Mouse (Mus musculus) macrophage (primary cell): Measurements from ENCODE around the gene Ppp1r32. TPM values are rescaled to one million over a fixed set of nuclear protein-coding genes. Genes with fewer than 3 reads are reported as not detected.

Source experiments
- H3K27ac ChIP-seq: fragments of 350-480 bp; formaldehyde crosslinking; 2 replicates; pipeline ENCODE4 v1.9.0; 2021
- H3K36me3 ChIP-seq: fragments of 350-480 bp; formaldehyde crosslinking; 2 replicates; pipeline ENCODE4 v1.9.0; 2021; ENCODE audit errors: inconsistent target
- H3K4me3 ChIP-seq: fragments of 350-480 bp; formaldehyde crosslinking; 2 replicates; pipeline ENCODE4 v1.9.0; 2021; ENCODE audit errors: inconsistent target
- H3K79me2 ChIP-seq: fragments of 350-480 bp; formaldehyde crosslinking; 2 replicates; pipeline ENCODE4 v1.9.0; 2021; ENCODE audit errors: inconsistent target
- WGBS: methylation state at CpG from one replicate; pipeline ENCODE4 v1.1.7; 2026; ENCODE audit warnings: inconsistent platforms; ENCODE audit not compliant: missing documents; 5-methylcytosine and 5-hydroxymethylcytosine counted together
- polyA plus RNA-seq: library from polyadenylated mRNA; stranded (reverse); fragments of 250-400 nt; gene quantifications from 3 replicates; pipeline ENCODE4 v1.2.4, GENCODE M21; 2018; ENCODE audit warnings: inconsistent platforms
- total RNA-seq, 78 experiments: library from RNA; depleted of rRNA; stranded (reverse); fragments of 250-400 nt; gene quantifications; 1 replicate in 9 of 78; 2 replicates in 24 of 78; 3 replicates in 43 of 78; 4 replicates in 2 of 78; pipeline ENCODE4 v1.2.4; 2018; ENCODE audit warnings: inconsistent platforms in 56 of 78

The Ppp1r32 gene
- total RNA-seq (2018; cell fraction: chromatin; rRNA removed), result 1 to 10 TPM in 22 of 26 experiments, under 1 TPM in 2, not detected in 2; 0.49 to 2.9 (median 1.7) TPM
- under 1 TPM in 11 of 26 experiments, not detected in 15; 0.05 to 0.19 (median 0.10) TPM for total RNA-seq (2018; cell fraction: cytosol; rRNA removed)
- total RNA-seq (2018; cell fraction: nucleus; rRNA removed), result 1 to 10 TPM in 12 of 26 experiments, under 1 TPM in 11, not detected in 3; 0.36 to 2.2 (median 1.0) TPM
- polyA plus RNA-seq, result 0.19 TPM in 1 of 3 replicates, not detected in the others

- H3K79me2 ChIP-seq, result no peaks in the 10 kb centered on the region
- 60% methylated on average over 6 of the region's 6 CpGs for WGBS
- no peaks in the 10 kb centered on the region for H3K36me3 ChIP-seq
- no peak within 1 kb of the TSS for H3K4me3 ChIP-seq
- no peak within 1 kb of the TSS for H3K27ac ChIP-seq
These were observed at the start of gene Ppp1r32 for GRCm38 (mm10) chr19:10482703-10483102. Gene Ppp1r32 (minus strand): TSS chr19:10482928.

- Histone ChIP-seq H3K27ac (no peak overlapping the region), H3K4me3 (no peak overlapping the region), H3K36me3 (peaks cover 50% of the 10 kb centered on the region), H3K79me2 (peaks cover 77% of the 10 kb centered on the region)
- WGBS, result 100% methylated on average over 1 of the region's 1 CpGs
These were observed 47.4 kb upstream of the Ppp1r32 start for GRCm38 (mm10) chr19:10530082-10530481.

GRCm38 (mm10) chr19:10525910-10526309 is 43.2 kb upstream of the Ppp1r32 start, which contains the start of gene Sdhaf2:
Gene Sdhaf2 (minus strand): TSS chr19:10526142.
- peak within 1 kb of the TSS; percentile 77 for H3K27ac ChIP-seq
- WGBS, result 2% methylated on average over 11 of the region's 11 CpGs

GRCm38 (mm10) chr19:10525106-10525901 is 42.6 kb upstream of the Ppp1r32 start, which contains the start of gene Cpsf7:
Gene Cpsf7 (plus strand): TSS chr19:10525266.
- peaks cover 93% of the 10 kb centered on the region for H3K79me2 ChIP-seq

More at GRCm38 (mm10) chr19:10525910-10526309, 43.2 kb upstream of the Ppp1r32 start, which contains the start of gene Sdhaf2:
- Histone ChIP-seq H3K36me3 (peaks cover 14% of the 10 kb centered on the region; the same call in 1 of the 2 replicates), H3K4me3 (peak within 1 kb of the TSS; percentile 99), H3K79me2 (peaks cover 93% of the 10 kb centered on the region)

GRCm38 (mm10) chr19:10524784-10525105 is 42.0 kb upstream of the Ppp1r32 start:
- Histone ChIP-seq H3K36me3 (peaks cover 4% of the 10 kb centered on the region; the same call in 1 of the 2 replicates), H3K79me2 (peaks cover 93% of the 10 kb centered on the region), H3K4me3 (peak overlapping the region; percentile 99), H3K27ac (peak overlapping the region; percentile 77)
- WGBS, result under 1% methylated on average over 19 of the region's 19 CpGs

More at GRCm38 (mm10) chr19:10525106-10525901, 42.6 kb upstream of the Ppp1r32 start, which contains the start of gene Cpsf7:
- H3K27ac ChIP-seq, result peak within 1 kb of the TSS; percentile 77
- under 1% methylated on average over 74 of the region's 93 CpGs for WGBS
- H3K4me3 ChIP-seq, result peak within 1 kb of the TSS; percentile 99
- H3K36me3 ChIP-seq, result peaks cover 8% of the 10 kb centered on the region; the same call in 1 of the 2 replicates

GRCm38 (mm10) chr19:10523483-10524080 is 40.9 kb upstream of the Ppp1r32 start:
- 77% methylated on average over 5 of the region's 5 CpGs for WGBS
- peaks cover under 1% of the 10 kb centered on the region; the same call in 1 of the 2 replicates for H3K36me3 ChIP-seq
- no peak overlapping the region for H3K27ac ChIP-seq
- H3K79me2 ChIP-seq, result peaks cover 93% of the 10 kb centered on the region
- H3K4me3 ChIP-seq, result peak overlapping the region; percentile 99; the same call in 1 of the 2 replicates

GRCm38 (mm10) chr19:10521926-10522325 is 39.2 kb upstream of the Ppp1r32 start:
- H3K36me3 ChIP-seq, result peaks cover 9% of the 10 kb centered on the region
- WGBS, result 89% methylated on average over 1 of the region's 1 CpGs
- H3K79me2 ChIP-seq, result peaks cover 90% of the 10 kb centered on the region
- H3K4me3 ChIP-seq, result no peak overlapping the region
- H3K27ac ChIP-seq, result no peak overlapping the region

GRCm38 (mm10) chr19:10520355-10520754 is 37.6 kb upstream of the Ppp1r32 start:
- 93% methylated on average over 1 of the region's 1 CpGs for WGBS
- Histone ChIP-seq H3K79me2 (peaks cover 83% of the 10 kb centered on the region), H3K36me3 (peaks cover 24% of the 10 kb centered on the region), H3K27ac (no peak overlapping the region), H3K4me3 (no peak overlapping the region)

- 49% methylated on average over 6 of the region's 6 CpGs for WGBS
- H3K27ac ChIP-seq, result peak overlapping the region; percentile 62
- H3K79me2 ChIP-seq, result peaks cover 28% of the 10 kb centered on the region; the same call in 1 of the 2 replicates
- no peak overlapping the region for H3K4me3 ChIP-seq
- H3K36me3 ChIP-seq, result peaks cover 29% of the 10 kb centered on the region; the same call in 1 of the 2 replicates
These were observed 28.1 kb upstream of the Ppp1r32 start for GRCm38 (mm10) chr19:10510759-10511330.

GRCm38 (mm10) chr19:10502571-10502970 is 19.8 kb upstream of the Ppp1r32 start:
- peaks cover 45% of the 10 kb centered on the region for H3K36me3 ChIP-seq

GRCm38 (mm10) chr19:10500581-10500980 is 17.9 kb upstream of the Ppp1r32 start:
- Histone ChIP-seq H3K36me3 (peaks cover 38% of the 10 kb centered on the region), H3K27ac (no peak overlapping the region)
- 94% methylated on average over 8 of the region's 8 CpGs for WGBS

More at GRCm38 (mm10) chr19:10502571-10502970, 19.8 kb upstream of the Ppp1r32 start:
- Histone ChIP-seq H3K27ac (no peak overlapping the region), H3K79me2 (no peaks in the 10 kb centered on the region), H3K4me3 (no peak overlapping the region)
- 41% methylated on average over 4 of the region's 4 CpGs for WGBS

GRCm38 (mm10) chr19:10497512-10498160 is 14.9 kb upstream of the Ppp1r32 start:
- Histone ChIP-seq H3K4me3 (no peak overlapping the region), H3K79me2 (no peaks in the 10 kb centered on the region), H3K36me3 (peaks cover 31% of the 10 kb centered on the region), H3K27ac (peak overlapping the region; percentile 37)
- 25% methylated on average over 8 of the region's 8 CpGs for WGBS

More at GRCm38 (mm10) chr19:10500581-10500980, 17.9 kb upstream of the Ppp1r32 start:
- Histone ChIP-seq H3K79me2 (no peaks in the 10 kb centered on the region), H3K4me3 (no peak overlapping the region)

- no peaks in the 10 kb centered on the region for H3K79me2 ChIP-seq
- WGBS, result 89% methylated on average over 2 of the region's 2 CpGs
- peak overlapping the region; percentile 37; the same call in 1 of the 2 replicates for H3K27ac ChIP-seq
- no peak overlapping the region for H3K4me3 ChIP-seq
- peaks cover 26% of the 10 kb centered on the region for H3K36me3 ChIP-seq
These were observed 14.2 kb upstream of the Ppp1r32 start for GRCm38 (mm10) chr19:10496976-10497375.
